Mouse (Mus musculus) stomach, postnatal 0 days (tissue): ENCODE results near the gene Crhr1.

Source experiments
- CTCF ChIP-seq: IDR thresholded peaks from 2 replicates; pipeline ENCODE4 v1.5.1; 2016; ENCODE audit warnings: antibody characterized with exemption, low read depth, mild to moderate bottlenecking, moderate library complexity
- EP300 ChIP-seq: optimal IDR thresholded peaks from 2 replicates; pipeline ENCODE3; 2016; ENCODE audit warnings: antibody characterized with exemption

GRCm38 (mm10) chr11:104122966-104123365, 9.7 kb upstream of the Crhr1 start:
- no peak for TF ChIP-seq CTCF
- TF ChIP-seq EP300: no peak
